Mouse (Mus musculus) mature B cell (primary cell): ENCODE results near the gene 1700001C02Rik.

Experiments used
- in situ Hi-C: fragments of 300-500 bp; cut with MboI; formaldehyde crosslinking; loops from 2 replicates; pipeline ENCODE4 v1.14.3; 2019

The 1700001C02Rik gene

GRCm38 (mm10) chr5:30465861-30466260 lies at the start of gene 1700001C02Rik:
TSS of gene 1700001C02Rik (plus strand) at chr5:30466047.
- in situ Hi-C loops, result no loop called here

- in situ Hi-C loops, result no loop called here
These were observed 49.2 kb upstream of the 1700001C02Rik start for GRCm38 (mm10) chr5:30416665-30417064.

- in situ Hi-C loops, result no loop called here
These were observed 42.7 kb upstream of the 1700001C02Rik start for GRCm38 (mm10) chr5:30423121-30423520.

- in situ Hi-C loops, result no loop called here
These were observed 42.1 kb upstream of the 1700001C02Rik start for GRCm38 (mm10) chr5:30423572-30424244.

GRCm38 (mm10) chr5:30427406-30427805 lies 38.4 kb upstream of the 1700001C02Rik start:
- in situ Hi-C loops, result no loop called here

- in situ Hi-C loops, result no loop called here
These were observed 26.9 kb upstream of the 1700001C02Rik start for GRCm38 (mm10) chr5:30438931-30439330.

- in situ Hi-C loops, result no loop called here
These were observed 25.4 kb upstream of the 1700001C02Rik start for GRCm38 (mm10) chr5:30440308-30440906.

GRCm38 (mm10) chr5:30442196-30442595 lies 23.7 kb upstream of the 1700001C02Rik start:
- in situ Hi-C loops, result no loop called here

- in situ Hi-C loops, result no loop called here
These were observed 21.4 kb upstream of the 1700001C02Rik start for GRCm38 (mm10) chr5:30444327-30444895.

GRCm38 (mm10) chr5:30456056-30456455 lies 9.8 kb upstream of the 1700001C02Rik start:
- in situ Hi-C loops, result no loop called here

GRCm38 (mm10) chr5:30460155-30460554 lies 5.7 kb upstream of the 1700001C02Rik start:
- in situ Hi-C loops, result no loop called here

GRCm38 (mm10) chr5:30461821-30462220 lies 4.0 kb upstream of the 1700001C02Rik start, which contains the start of gene Otof:
TSS of gene Otof (minus strand) at chr5:30461932.
- in situ Hi-C loops, result no loop called here

- in situ Hi-C loops, result no loop called here
These were observed 468 bp downstream of the 1700001C02Rik start for GRCm38 (mm10) chr5:30466315-30466714.

- in situ Hi-C loops, result no loop called here
These were observed 4.6 kb downstream of the 1700001C02Rik start for GRCm38 (mm10) chr5:30470454-30470853.

GRCm38 (mm10) chr5:30472148-30472547 lies 6.3 kb downstream of the 1700001C02Rik start:
- in situ Hi-C loops, result no loop called here

- in situ Hi-C loops, result no loop called here
These were observed 10.7 kb downstream of the 1700001C02Rik start for GRCm38 (mm10) chr5:30476534-30476933.

GRCm38 (mm10) chr5:30482319-30482718 lies 16.5 kb downstream of the 1700001C02Rik start:
- in situ Hi-C loops, result no loop called here

GRCm38 (mm10) chr5:30483533-30483932 lies 17.7 kb downstream of the 1700001C02Rik start:
- in situ Hi-C loops, result no loop called here

- in situ Hi-C loops, result no loop called here
These were observed 18.7 kb downstream of the 1700001C02Rik start for GRCm38 (mm10) chr5:30484591-30484990.

GRCm38 (mm10) chr5:30485136-30485535 lies 19.3 kb downstream of the 1700001C02Rik start:
- in situ Hi-C loops, result no loop called here

GRCm38 (mm10) chr5:30490215-30490614 lies 24.4 kb downstream of the 1700001C02Rik start:
- in situ Hi-C loops, result no loop called here

- in situ Hi-C loops, result no loop called here
These were observed 25.0 kb downstream of the 1700001C02Rik start for GRCm38 (mm10) chr5:30490845-30491244.

- in situ Hi-C loops, result no loop called here
These were observed 27.9 kb downstream of the 1700001C02Rik start for GRCm38 (mm10) chr5:30493723-30494122.
